Mouse (Mus musculus) testis, adult 2 months (tissue): ENCODE results near the gene Kazn. TPM values are rescaled to one million over a fixed set of nuclear protein-coding genes. Genes with fewer than 3 reads are reported as not detected.

Experiments
- H3K27ac ChIP-seq: fragments of 200-500 bp; 2 replicates; pipeline ENCODE4 v1.5.1; 2012; ENCODE audit warnings: low read depth, low read length; ENCODE audit not compliant: control insufficient read depth, insufficient read depth
- H3K27me3 ChIP-seq: fragments of 200-500 bp; 2 replicates; pipeline ENCODE4 v1.6.1; 2012; ENCODE audit warnings: mild to moderate bottlenecking, low read length, moderate library complexity; ENCODE audit not compliant: control insufficient read depth, insufficient read depth
- H3K36me3 ChIP-seq: fragments of 200-500 bp; 2 replicates; pipeline ENCODE4 v1.6.1; 2012; ENCODE audit warnings: mild to moderate bottlenecking, low read length; ENCODE audit not compliant: control insufficient read depth, insufficient read depth
- H3K4me1 ChIP-seq: fragments of 200-500 bp; 2 replicates; pipeline ENCODE4 v1.6.1; 2012; ENCODE audit warnings: low read length; ENCODE audit not compliant: control insufficient read depth, insufficient read depth
- H3K4me3 ChIP-seq: fragments of 200-500 bp; 2 replicates; pipeline ENCODE4 v1.5.1; 2012; ENCODE audit warnings: low read depth, mild to moderate bottlenecking, low read length, moderate library complexity, mixed read lengths; ENCODE audit not compliant: control insufficient read depth
- CTCF ChIP-seq: fragments of 200-500 bp; IDR thresholded peaks from 2 replicates; pipeline ENCODE4 v1.5.1; 2012; ENCODE audit warnings: low read depth, mild to moderate bottlenecking, inconsistent platforms, low read length, moderate library complexity; ENCODE audit not compliant: control insufficient read depth, insufficient read depth, insufficient replicate concordance
- POLR2A ChIP-seq: fragments of 200-500 bp; IDR thresholded peaks from 2 replicates; pipeline ENCODE4 v1.6.1; 2012; ENCODE audit warnings: low read depth, mild to moderate bottlenecking, inconsistent platforms, low read length, moderate library complexity; ENCODE audit not compliant: control insufficient read depth
- polyA plus RNA-seq: library from polyadenylated mRNA; depleted of rRNA; stranded (reverse); fragments of >200 nt; gene quantifications from 2 replicates; pipeline ENCODE4 v1.2.3, GENCODE M21; 2012; rRNA removed

Gene Kazn
- 8.9 and 9.6 TPM in 2 replicates for polyA plus RNA-seq

GRCm38 (mm10) chr4:142239240-142240126, at the start of gene Kazn:
Gene Kazn (minus strand): TSS chr4:142239401.
- Histone ChIP-seq H3K27me3 (no peaks in the 10 kb centered on the region), H3K36me3 (no peaks in the 10 kb centered on the region), H3K4me1 (peaks cover 13% of the 10 kb centered on the region), H3K4me3 (peak within 1 kb of the TSS; percentile 55), H3K27ac (peak within 1 kb of the TSS; percentile 7)
- 0 out of 2 replicates have a peak, but pooled peaks have one; percentile 11 for TF ChIP-seq POLR2A
- no peak for TF ChIP-seq CTCF

GRCm38 (mm10) chr4:142285471-142285870, 46.3 kb upstream of the Kazn start:
- TF ChIP-seq POLR2A, result no peak
- TF ChIP-seq CTCF, result no peak
- no peaks in the 10 kb centered on the region for H3K27me3 ChIP-seq
- no peaks in the 10 kb centered on the region for H3K36me3 ChIP-seq

DNA sequence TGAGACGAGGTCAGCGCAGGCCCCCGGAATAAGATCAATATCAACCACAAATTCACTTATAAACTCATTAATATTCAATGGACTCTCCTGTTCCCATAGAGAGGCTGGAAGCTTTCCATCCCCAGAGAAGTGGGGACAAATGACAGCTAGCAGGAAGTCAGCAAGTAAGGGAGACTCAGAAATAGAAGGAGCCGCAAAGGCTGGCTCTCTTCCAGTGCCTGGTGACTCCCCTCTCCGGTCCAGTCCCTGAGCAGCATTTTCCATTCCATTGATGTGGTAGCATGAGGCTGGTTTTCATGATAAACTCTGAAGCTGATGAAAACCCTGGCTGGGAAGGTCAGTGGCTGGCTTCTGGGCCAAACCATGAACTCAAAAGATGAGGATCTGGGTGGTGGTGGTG, 44.7 kb upstream of the Kazn start:
- H3K36me3 ChIP-seq, result no peaks in the 10 kb centered on the region
- no peaks in the 10 kb centered on the region for H3K27me3 ChIP-seq
- TF ChIP-seq CTCF (no peak), POLR2A (no peak)
- no peak overlapping the region for H3K4me3 ChIP-seq
- H3K27ac ChIP-seq, result no peak overlapping the region
- no peaks in the 10 kb centered on the region for H3K4me1 ChIP-seq

More at GRCm38 (mm10) chr4:142285471-142285870, 46.3 kb upstream of the Kazn start:
- Histone ChIP-seq H3K27ac (no peak overlapping the region), H3K4me3 (no peak overlapping the region), H3K4me1 (no peaks in the 10 kb centered on the region)

DNA sequence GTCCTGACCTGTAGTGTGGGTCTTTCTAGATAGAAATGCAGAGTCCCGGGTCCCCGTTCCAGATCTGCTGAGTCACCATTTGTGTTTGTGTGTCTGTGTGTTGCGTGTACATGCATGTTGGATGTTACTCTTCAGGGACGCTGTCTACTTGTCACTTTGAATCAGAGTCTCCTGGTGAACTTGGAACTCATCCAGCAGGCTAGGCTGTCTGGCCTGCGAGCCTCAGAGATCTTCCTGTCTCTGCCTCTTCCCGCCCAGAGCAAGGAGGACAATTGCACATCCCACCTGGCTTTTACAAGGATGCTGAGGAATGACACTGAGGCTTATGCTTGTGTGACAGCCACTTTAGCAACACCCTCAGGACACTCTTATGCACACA, 39.0 kb upstream of the Kazn start:
- TF ChIP-seq POLR2A (no peak), CTCF (no peak)
- Histone ChIP-seq H3K27ac (no peak overlapping the region), H3K36me3 (no peaks in the 10 kb centered on the region), H3K4me1 (peaks cover 9% of the 10 kb centered on the region), H3K4me3 (no peak overlapping the region), H3K27me3 (no peaks in the 10 kb centered on the region)

- Histone ChIP-seq H3K27me3 (no peaks in the 10 kb centered on the region), H3K4me1 (peaks cover 9% of the 10 kb centered on the region), H3K27ac (no peak overlapping the region), H3K36me3 (no peaks in the 10 kb centered on the region), H3K4me3 (no peak overlapping the region; the same call in 1 of the 2 replicates)
- TF ChIP-seq POLR2A (no peak), CTCF (no peak)
These were observed 38.4 kb upstream of the Kazn start for GRCm38 (mm10) chr4:142277481-142278196.

GRCm38 (mm10) chr4:142275242-142275641, 36.0 kb upstream of the Kazn start:
- H3K27ac ChIP-seq, result no peak overlapping the region
- H3K4me3 ChIP-seq, result no peak overlapping the region

GRCm38 (mm10) chr4:142274441-142275234, 35.4 kb upstream of the Kazn start:
- peaks cover 9% of the 10 kb centered on the region for H3K4me1 ChIP-seq
- no peaks in the 10 kb centered on the region for H3K36me3 ChIP-seq
- no peak overlapping the region for H3K4me3 ChIP-seq
- TF ChIP-seq CTCF, result no peak
- no peak for TF ChIP-seq POLR2A
- no peaks in the 10 kb centered on the region for H3K27me3 ChIP-seq
- no peak overlapping the region; the same call in 1 of the 2 replicates for H3K27ac ChIP-seq

More at GRCm38 (mm10) chr4:142275242-142275641, 36.0 kb upstream of the Kazn start:
- H3K4me1 ChIP-seq, result peaks cover 9% of the 10 kb centered on the region
- TF ChIP-seq POLR2A, result no peak
- TF ChIP-seq CTCF, result peak; percentile 23; the same call in 1 of the 2 replicates
- no peaks in the 10 kb centered on the region for H3K36me3 ChIP-seq
- H3K27me3 ChIP-seq, result no peaks in the 10 kb centered on the region
